21 mouse cellular contexts compared by ENCODE assay signal in the genomic region with DNA sequence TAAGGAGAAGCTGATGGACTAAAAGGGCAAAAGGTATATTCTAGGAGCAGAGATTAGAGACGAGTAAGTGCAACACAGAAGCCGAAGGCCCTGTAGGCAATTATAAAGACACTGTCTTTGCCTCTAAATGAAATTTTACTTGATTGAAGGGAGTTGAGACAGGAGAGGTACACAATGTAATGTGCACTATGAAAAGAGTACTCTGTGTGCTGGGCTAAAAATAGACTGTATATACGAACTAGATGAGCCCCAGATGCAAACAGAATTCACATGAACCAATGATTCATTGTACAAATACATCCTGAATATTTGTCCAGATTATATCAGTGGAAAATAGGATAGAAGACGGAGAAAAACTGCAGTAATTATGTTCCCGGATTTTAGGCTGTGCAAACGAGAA. TPM values are rescaled to one million over a fixed set of nuclear protein-coding genes. Genes with fewer than 3 reads are reported as not detected.
DNase-seq lines count a peak whose midpoint lies in the region; ATAC-seq and TF ChIP-seq lines count a peak whose summit lies in the region.
"Had no signal": no experiment of that assay in that cellular context is flagged by ENCODE, and none has a peak within 500 bp of the region (broad histone marks: within the 10 kb centered on the region; RNA-seq: fewer than 3 reads in every experiment).

No protein-coding gene starts in this region.

- no peak for ATAC-seq in limb, embryonic 14.5 days (ENCODE audit: low FRiP score, low read depth)
- peak; percentile 61; the same call in 1 of the 2 replicates for ATAC-seq in lung, postnatal 0 days
- no peak for ATAC-seq in kidney, embryonic 16.5 days (ENCODE audit: low FRiP score, low TSS enrichment)
- no peak for ATAC-seq in hindbrain, embryonic 12.5 days (ENCODE audit: low FRiP score)
- ATAC-seq: forebrain, embryonic 16.5 days had no signal

- H3K4me2 ChIP-seq in limb, embryonic 14.5 days (replicated peaks; ENCODE audit: low read depth, low read length, severe bottlenecking): no peak overlapping the region
- H3K4me2 ChIP-seq in lung, postnatal 0 days (replicated peaks; ENCODE audit: low read depth, low read length): no peak overlapping the region
- peak overlapping the region; percentile 62 for H3K4me2 ChIP-seq in myocyte (ENCODE audit: low read depth)
- H3K4me2 ChIP-seq in kidney, embryonic 16.5 days (replicated peaks; ENCODE audit: low read depth, low read length): no peak overlapping the region
- H3K4me2 ChIP-seq in hindbrain, embryonic 12.5 days (replicated peaks): no peak overlapping the region
- H3K4me2 ChIP-seq: embryonic facial prominence, embryonic 15.5 days; heart, embryonic 12.5 days; hindbrain, embryonic 15.5 days had no signal

- WGBS in limb, embryonic 14.5 days: 66% methylated on average over 6 of the region's 6 CpGs
- WGBS in limb, embryonic 10.5 days: 78% methylated on average over 6 of the region's 6 CpGs
- 41% methylated on average over 6 of the region's 6 CpGs for WGBS in lung, postnatal 0 days
- 73% methylated on average over 6 of the region's 6 CpGs for WGBS in kidney, embryonic 16.5 days
- 79% methylated on average over 6 of the region's 6 CpGs for WGBS in hindbrain, embryonic 12.5 days

- no peak overlapping the region for H3ac ChIP-seq in myocyte (ENCODE audit: control insufficient read depth, insufficient read length)

- no peak for DNase-seq in limb, embryonic 14.5 days (ENCODE audit: low spot score)
- no peak for DNase-seq in limb, embryonic 10.5 days (ENCODE audit: low spot score)
- peak; percentile 44 for DNase-seq in lung, postnatal 0 days (ENCODE audit: low spot score)
- no peak for DNase-seq in lung, postnatal 36 days
- DNase-seq: adrenal gland, adult 8-10 months; adrenal gland, postnatal 36 days; cerebellum, adult 11 months; cerebellum, adult 9-11 months; cerebellum, postnatal 36 days had no signal

- TF ChIP-seq POLR2A in limb, embryonic 14.5 days (IDR thresholded peaks at IDR 0.05; ENCODE audit: borderline replicate concordance, extremely low read depth, insufficient read depth, insufficient read length): no peak
- no peak for TF ChIP-seq POLR2A in myocyte (IDR thresholded peaks at IDR 0.05; ENCODE audit: insufficient read length, low read depth)

- H3K4me1 ChIP-seq in limb, embryonic 14.5 days (ENCODE audit: control insufficient read depth, insufficient read depth, low read length): no peaks in the 10 kb centered on the region
- H3K4me1 ChIP-seq in limb, embryonic 10.5 days: no peaks in the 10 kb centered on the region
- no peaks in the 10 kb centered on the region for H3K4me1 ChIP-seq in lung, postnatal 0 days (ENCODE audit: insufficient read depth, low read depth, low read length)
- no peaks in the 10 kb centered on the region for H3K4me1 ChIP-seq in kidney, embryonic 16.5 days (ENCODE audit: insufficient read depth, low read length)
- no peaks in the 10 kb centered on the region for H3K4me1 ChIP-seq in hindbrain, embryonic 12.5 days
- H3K4me1 ChIP-seq: embryonic facial prominence, embryonic 15.5 days; heart, embryonic 12.5 days; hindbrain, embryonic 10.5 days; hindbrain, embryonic 15.5 days had no signal

- no peaks in the 10 kb centered on the region for H3K36me3 ChIP-seq in limb, embryonic 14.5 days (ENCODE audit: control insufficient read depth, insufficient read depth, low read length)
- H3K36me3 ChIP-seq in limb, embryonic 10.5 days: no peaks in the 10 kb centered on the region
- H3K36me3 ChIP-seq in lung, postnatal 0 days (ENCODE audit: insufficient read depth, low read length): no peaks in the 10 kb centered on the region
- H3K36me3 ChIP-seq in myocyte (ENCODE audit: control insufficient read depth, insufficient read depth): no peaks in the 10 kb centered on the region
- H3K36me3 ChIP-seq in kidney, embryonic 16.5 days (ENCODE audit: insufficient read depth, low read length): no peaks in the 10 kb centered on the region
- no peaks in the 10 kb centered on the region for H3K36me3 ChIP-seq in hindbrain, embryonic 12.5 days
- H3K36me3 ChIP-seq: embryonic facial prominence, embryonic 15.5 days; heart, embryonic 12.5 days; hindbrain, embryonic 10.5 days; hindbrain, embryonic 15.5 days had no signal

- no peaks in the 10 kb centered on the region for H3K9me3 ChIP-seq in limb, embryonic 14.5 days (ENCODE audit: control insufficient read depth, low read length)
- no peaks in the 10 kb centered on the region for H3K9me3 ChIP-seq in limb, embryonic 10.5 days (replicated peaks)
- no peaks in the 10 kb centered on the region for H3K9me3 ChIP-seq in lung, postnatal 0 days (ENCODE audit: low read length)
- no peaks in the 10 kb centered on the region for H3K9me3 ChIP-seq in kidney, embryonic 16.5 days (ENCODE audit: low read length)
- no peaks in the 10 kb centered on the region for H3K9me3 ChIP-seq in hindbrain, embryonic 12.5 days (replicated peaks)
- H3K9me3 ChIP-seq: embryonic facial prominence, embryonic 15.5 days; heart, embryonic 12.5 days; hindbrain, embryonic 10.5 days; hindbrain, embryonic 15.5 days had no signal

- TF ChIP-seq CTCF in lung, postnatal 0 days (IDR thresholded peaks at IDR 0.05): no peak

- 0 out of 2 replicates have a peak overlapping the region, but pooled peaks have one; percentile 7 for H3K27ac ChIP-seq in limb, embryonic 14.5 days (replicated peaks; ENCODE audit: low read depth, low read length)
- no peak overlapping the region for H3K27ac ChIP-seq in limb, embryonic 10.5 days
- no peak overlapping the region for H3K27ac ChIP-seq in lung, postnatal 0 days (ENCODE audit: low read length)
- H3K27ac ChIP-seq in kidney, embryonic 16.5 days (ENCODE audit: low read length): no peak overlapping the region
- no peak overlapping the region for H3K27ac ChIP-seq in hindbrain, embryonic 12.5 days
- H3K27ac ChIP-seq: embryonic facial prominence, embryonic 15.5 days; hindbrain, embryonic 10.5 days; hindbrain, embryonic 15.5 days had no signal

- TF ChIP-seq EP300 in lung, postnatal 0 days (IDR thresholded peaks at IDR 0.05): peak; percentile 93

- H3K27me3 ChIP-seq in limb, embryonic 14.5 days (ENCODE audit: control insufficient read depth, insufficient read depth, low read length): no peaks in the 10 kb centered on the region
- peaks cover 54% of the 10 kb centered on the region for H3K27me3 ChIP-seq in limb, embryonic 10.5 days (ENCODE audit: low read depth, poor library complexity, severe bottlenecking)
- H3K27me3 ChIP-seq in lung, postnatal 0 days (replicated peaks; ENCODE audit: insufficient read depth, low read length): no peaks in the 10 kb centered on the region
- H3K27me3 ChIP-seq in myocyte (ENCODE audit: control insufficient read depth, insufficient read depth, insufficient read length): no peaks in the 10 kb centered on the region
- no peaks in the 10 kb centered on the region; the same call in 1 of the 2 replicates for H3K27me3 ChIP-seq in kidney, embryonic 16.5 days (ENCODE audit: insufficient read depth, low read length)
- H3K27me3 ChIP-seq in hindbrain, embryonic 12.5 days: peaks cover 3% of the 10 kb centered on the region; the same call in 1 of the 2 replicates
- H3K27me3 ChIP-seq: embryonic facial prominence, embryonic 15.5 days; heart, embryonic 12.5 days; hindbrain, embryonic 15.5 days had no signal

- no peaks in the 10 kb centered on the region for H3K79me2 ChIP-seq in myocyte (ENCODE audit: control insufficient read depth, insufficient read depth)

- H3K9ac ChIP-seq in limb, embryonic 14.5 days (ENCODE audit: low read depth, low read length, severe bottlenecking): no peak overlapping the region
- no peak overlapping the region for H3K9ac ChIP-seq in lung, postnatal 0 days (replicated peaks; ENCODE audit: low read depth)
- no peak overlapping the region for H3K9ac ChIP-seq in kidney, embryonic 16.5 days (replicated peaks; ENCODE audit: low read length)
- no peak overlapping the region for H3K9ac ChIP-seq in hindbrain, embryonic 12.5 days
- H3K9ac ChIP-seq: embryonic facial prominence, embryonic 15.5 days; heart, embryonic 12.5 days; hindbrain, embryonic 15.5 days had no signal

- no peak overlapping the region for H3K4me3 ChIP-seq in limb, embryonic 14.5 days (replicated peaks; ENCODE audit: low read length)
- no peak overlapping the region for H3K4me3 ChIP-seq in limb, embryonic 10.5 days
- H3K4me3 ChIP-seq in lung, postnatal 0 days (ENCODE audit: low read depth, low read length): no peak overlapping the region
- no peak overlapping the region for H3K4me3 ChIP-seq in myocyte
- no peak overlapping the region for H3K4me3 ChIP-seq in kidney, embryonic 16.5 days (ENCODE audit: low read length)
- H3K4me3 ChIP-seq in hindbrain, embryonic 12.5 days: no peak overlapping the region
- H3K4me3 ChIP-seq: embryonic facial prominence, embryonic 15.5 days; heart, embryonic 12.5 days; hindbrain, embryonic 10.5 days; hindbrain, embryonic 15.5 days had no signal

TF ChIP-seq in myocyte, 11 proteins besides CTCF, POLR2A, EP300 and RAD21 (continues in another document):
- no peak for TF ChIP-seq CEBPB (IDR thresholded peaks at IDR 0.05; ENCODE audit: insufficient read depth, poor library complexity, severe bottlenecking)
- TF ChIP-seq POLR2AphosphoS2 (IDR thresholded peaks at IDR 0.05; ENCODE audit: insufficient read length, low read depth): no peak
- TF ChIP-seq TCF12 (IDR thresholded peaks at IDR 0.05; ENCODE audit: insufficient read depth, poor library complexity, severe bottlenecking): no peak
- no peak for TF ChIP-seq E2F4 (IDR thresholded peaks at IDR 0.05; ENCODE audit: insufficient read depth)
- TF ChIP-seq MYOG (IDR thresholded peaks at IDR 0.05; ENCODE audit: control insufficient read depth in 1 of 3, insufficient read depth in 1 of 3, insufficient read length in 2 of 3, low read depth in 2 of 3): no peak
- no peak for TF ChIP-seq MAX (IDR thresholded peaks at IDR 0.05; ENCODE audit: low read depth)

RNA-seq across cellular contexts. Expression of a gene that starts 57.1 kb away (rescaled TPM):
- polyA plus RNA-seq in limb, embryonic 14.5 days (2012; rRNA removed): 0.06 and 0.08 TPM in 2 replicates
- polyA plus RNA-seq in limb, embryonic 14.5 days (2014; fragmentation: Nextera tagmentation; extraction: Ambion mirVana): 0.19 and 0.23 TPM in 2 replicates
- 0.14 TPM in 1 of 2 replicates, not detected in the other for polyA plus RNA-seq in limb, embryonic 10.5 days (2016; fragmentation: Nextera tagmentation; extraction: Ambion mirVana)
- 0.88 and 1.5 TPM in 2 replicates for polyA plus RNA-seq in lung, postnatal 0 days (2015; fragmentation: Nextera tagmentation; extraction: Ambion mirVana)
- not detected for polyA plus RNA-seq in myocyte (2012; fragmentation: generic; extraction: Trizol)
- polyA plus RNA-seq in kidney, embryonic 16.5 days (2015; fragmentation: Nextera tagmentation; extraction: Ambion mirVana): not detected in 2 replicates
- polyA plus RNA-seq in hindbrain, embryonic 12.5 days (2016; fragmentation: Nextera tagmentation; extraction: Ambion mirVana): not detected in 2 replicates
- polyA plus RNA-seq: forebrain, embryonic 11.5 days; forebrain, embryonic 16.5 days; frontal cortex, adult 2 months; heart, embryonic 16.5 days; hindbrain, embryonic 15.5 days had no signal

RNA-seq across cellular contexts. Expression of a gene that starts 58.1 kb away (rescaled TPM):
- not detected in 2 replicates for polyA plus RNA-seq in limb, embryonic 14.5 days (2012; rRNA removed)
- not detected in 2 replicates for polyA plus RNA-seq in limb, embryonic 14.5 days (2014; fragmentation: Nextera tagmentation; extraction: Ambion mirVana)
- not detected in 2 replicates for polyA plus RNA-seq in limb, embryonic 10.5 days (2016; fragmentation: Nextera tagmentation; extraction: Ambion mirVana)
- polyA plus RNA-seq in lung, postnatal 0 days (2015; fragmentation: Nextera tagmentation; extraction: Ambion mirVana): not detected in 2 replicates
- not detected for polyA plus RNA-seq in myocyte (2012; fragmentation: generic; extraction: Trizol)
- polyA plus RNA-seq in kidney, embryonic 16.5 days (2015; fragmentation: Nextera tagmentation; extraction: Ambion mirVana): not detected in 2 replicates
- polyA plus RNA-seq in hindbrain, embryonic 12.5 days (2016; fragmentation: Nextera tagmentation; extraction: Ambion mirVana): not detected in 2 replicates
- polyA plus RNA-seq: brain, embryonic 14.5 days; embryonic facial prominence, embryonic 15.5 days; forebrain, embryonic 11.5 days; forebrain, embryonic 16.5 days; frontal cortex, adult 2 months; heart, embryonic 12.5 days; heart, embryonic 16.5 days; hindbrain, embryonic 10.5 days; hindbrain, embryonic 15.5 days had no signal
